Mouse (Mus musculus) heart, adult 2 months (tissue): Measurements from ENCODE around the gene Gm6482.
"Not testable (repeated sequence)": the region's sequence is repeated elsewhere in the genome, so short reads cannot be mapped to it uniquely, and the experiment has no call there.

Experiments
- CTCF ChIP-seq: fragments of 200-600 bp; IDR thresholded peaks from 2 replicates; pipeline ENCODE4 v1.8.1; 2022; ENCODE audit warnings: antibody characterized with exemption, mild to moderate bottlenecking, moderate library complexity
- EP300 ChIP-seq: fragments of 200-500 bp; IDR thresholded peaks from 2 replicates; pipeline ENCODE4 v1.6.1; 2011; ENCODE audit warnings: low read depth, low read length, control low read depth; ENCODE audit not compliant: insufficient read depth
- POLR2A ChIP-seq: fragments of 200-500 bp; IDR thresholded peaks from 2 replicates; pipeline ENCODE4 v1.6.1; 2011; ENCODE audit warnings: mild to moderate bottlenecking, low read depth, low read length, control low read depth; ENCODE audit not compliant: insufficient read depth

DNA sequence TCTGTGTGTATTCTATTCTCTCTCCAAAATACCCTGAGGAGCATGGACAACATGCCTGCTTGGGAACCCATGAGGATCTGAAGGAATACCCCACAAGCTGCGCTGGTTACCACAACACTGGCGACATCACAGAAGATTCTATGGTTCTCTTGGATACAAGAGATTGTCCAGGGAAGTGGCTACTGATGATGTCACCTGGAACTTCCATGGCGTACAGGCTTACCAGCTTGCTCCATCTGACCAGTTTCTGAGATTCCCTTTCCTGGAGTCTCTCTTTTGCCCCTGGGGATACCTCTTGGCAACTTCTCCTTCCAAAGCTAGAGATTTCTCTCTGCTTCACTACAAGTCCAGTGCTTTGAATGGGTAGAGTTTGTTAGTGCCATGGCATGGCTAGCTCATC is 21.8 kb downstream of the Gm6482 start, which contains the start of gene Gm7945:
- not testable (repeated sequence) for TF ChIP-seq CTCF, POLR2A, EP300
